Mouse (Mus musculus): ENCODE measurements around the gene Rnf187. TPM values are rescaled to one million over a fixed set of nuclear protein-coding genes. Genes with fewer than 3 reads are reported as not detected.

Rnf187 gene
- total RNA-seq, 2 experiments from 2014 or later, result 173 to 181 TPM

DNA sequence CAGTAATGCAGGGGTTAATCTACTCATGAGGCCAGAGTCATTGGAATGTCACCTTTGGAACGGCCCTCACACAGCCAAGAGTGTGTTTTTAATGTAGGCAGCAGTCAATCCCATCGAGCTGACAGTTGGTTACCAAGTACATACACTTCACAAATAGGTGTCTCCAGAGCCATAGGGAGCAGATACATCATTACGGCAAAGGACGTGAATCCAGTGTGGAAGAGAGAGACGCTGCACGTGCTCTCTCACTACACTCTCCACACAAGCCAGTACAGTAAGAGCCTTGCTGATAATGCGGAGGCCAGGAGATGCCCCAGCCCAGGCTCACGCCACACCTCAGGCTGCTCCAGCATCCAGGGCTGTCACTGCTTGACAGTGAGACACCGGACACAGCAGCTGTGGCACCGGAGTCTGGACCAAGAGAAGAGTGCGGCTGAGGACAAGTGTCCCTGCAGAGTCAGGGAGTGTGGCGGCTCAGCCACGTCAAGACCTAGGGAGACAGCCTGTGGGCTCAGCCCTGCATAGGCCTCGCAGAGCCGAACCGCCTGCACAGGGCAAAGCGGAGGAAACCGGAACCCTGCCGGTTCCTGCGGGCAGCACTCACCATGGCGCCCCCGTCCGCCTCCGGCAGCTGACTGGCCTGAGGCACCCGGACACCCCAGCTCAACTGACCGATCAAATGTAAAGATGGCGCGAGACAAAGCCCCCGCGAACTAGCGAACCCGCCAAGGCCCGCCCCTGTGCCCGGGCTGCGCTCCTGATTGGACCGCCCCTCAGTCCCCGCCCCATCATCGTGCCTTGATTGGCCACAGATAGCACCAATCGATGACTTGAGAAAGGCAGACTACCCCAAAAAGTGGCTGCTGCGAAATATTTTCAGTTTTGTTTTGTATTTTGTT is 35.0 kb downstream of the Rnf187 start, which contains the start of gene Zfp39:
Gene Zfp39, minus strand, starts transcription at position 715 of the 899 bp plus-strand sequence.
- peak; percentile 97 for DNase-seq

- no peak for DNase-seq
Observed at GRCm38 (mm10) chr11:58901080-58901479, 37.6 kb downstream of the Rnf187 start.

DNA sequence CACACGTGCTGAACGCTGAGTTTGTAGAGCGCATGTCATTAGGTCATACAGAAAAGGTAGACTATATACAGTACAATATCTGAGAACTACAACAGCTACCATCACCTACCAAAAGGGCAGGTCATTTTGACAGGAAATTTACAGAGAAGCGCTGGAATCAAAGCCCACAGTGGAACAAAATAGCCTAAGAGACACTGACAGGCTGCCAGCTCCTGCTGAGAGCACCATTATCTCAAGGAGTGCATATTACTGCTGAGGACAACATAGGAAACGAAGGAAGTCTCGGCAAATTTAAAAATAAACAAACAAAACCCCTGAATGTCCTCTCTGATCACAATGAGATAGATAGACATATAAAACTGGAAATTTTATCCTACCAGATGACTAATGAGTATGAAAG is 41.2 kb downstream of the Rnf187 start:
- no peak for DNase-seq

GRCm38 (mm10) chr11:58894456-58894855 is 44.3 kb downstream of the Rnf187 start:
- no peak for DNase-seq

DNA sequence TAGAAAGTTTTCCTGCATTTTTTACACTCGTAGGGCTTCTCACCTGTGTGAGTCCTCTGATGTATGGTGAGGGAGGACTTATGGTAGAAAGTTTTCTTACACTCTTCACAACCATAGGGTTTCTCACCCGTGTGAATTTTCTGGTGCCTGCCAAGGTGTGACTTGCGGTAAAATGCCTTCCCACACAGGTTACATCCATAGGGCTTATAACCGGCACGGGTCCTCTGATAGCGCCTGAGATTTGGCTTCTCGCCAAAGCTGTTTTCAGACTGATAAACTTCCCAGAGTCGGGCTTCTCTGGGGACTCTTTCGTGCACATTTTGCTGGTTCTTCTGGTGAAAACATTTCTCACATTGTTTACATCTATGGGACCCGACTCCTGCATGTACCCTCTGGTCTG is 48.2 kb downstream of the Rnf187 start:
- no peak for DNase-seq

GRCm38 (mm10) chr11:58883756-58884155 is 55.0 kb downstream of the Rnf187 start:
- DNase-seq, result no peak

Small RNA genes lying within 50 kb of the gene (microRNA-seq; reads per million reads assigned to microRNA genes)
- gene Gm44313, result not detected

Other genes starting within 250 kb of the Rnf187 start
- not detected for gene Olfr319, start 239.8 kb downstream of the Rnf187 start, total RNA-seq (2021)
- gene Olfr318, start 214.9 kb downstream of the Rnf187 start, total RNA-seq (2021), result not detected
- not detected for gene Olfr317, start 199.7 kb downstream of the Rnf187 start, total RNA-seq (2021)
- gene Olfr316, start 186.2 kb downstream of the Rnf187 start, total RNA-seq (2021), result not detected
- gene Olfr315, start 165.7 kb downstream of the Rnf187 start, total RNA-seq (2021), result not detected
- gene Olfr314, start 156.0 kb downstream of the Rnf187 start, total RNA-seq (2021), result not detected
- 1 to 10 TPM; 1.4 to 2.4 TPM for gene Fam183b, start 137.0 kb downstream of the Rnf187 start, total RNA-seq (2021)
- not detected for gene Olfr313, start 123.9 kb downstream of the Rnf187 start, total RNA-seq (2021)
- gene Olfr312, start 109.7 kb downstream of the Rnf187 start, total RNA-seq (2021), result not detected
- gene Olfr311, start 99.7 kb downstream of the Rnf187 start, total RNA-seq (2021), result not detected
- gene Gm12258, start 91.8 kb downstream of the Rnf187 start, total RNA-seq (2021), result 1 to 10 TPM; 3.3 to 3.6 TPM
- 1 to 10 TPM; 4.4 to 6.2 TPM for gene 2810021J22Rik, start 71.7 kb downstream of the Rnf187 start, total RNA-seq (2021)
- 1 to 10 TPM; 3.1 to 3.2 TPM for gene Zfp39, start 34.7 kb downstream of the Rnf187 start, total RNA-seq (2021)
- gene Btnl10, start 21.0 kb downstream of the Rnf187 start, total RNA-seq (2021), result not detected
- gene Hist3h2ba, start 10.0 kb upstream of the Rnf187 start, total RNA-seq (2021), result 1 to 10 TPM; 4.5 to 5.8 TPM
- 10 to 100 TPM; 20.0 to 21.8 TPM for gene Hist3h2a, start 15.8 kb upstream of the Rnf187 start, total RNA-seq (2021)
- gene Trim17, start 15.8 kb upstream of the Rnf187 start, total RNA-seq (2021), result under 1 TPM; 0.10 to 0.26 TPM
- gene Trim11, start 39.2 kb upstream of the Rnf187 start, total RNA-seq (2021), result 10 to 100 TPM; 23.7 to 25.5 TPM
- under 1 TPM; 0.93 to 0.95 TPM for gene Obscn, start 197.5 kb upstream of the Rnf187 start, total RNA-seq (2021)
- 10 to 100 TPM; 18.5 to 22.2 TPM for gene Iba57, start 224.8 kb upstream of the Rnf187 start, total RNA-seq (2021)
- under 1 TPM; 0.40 TPM for gene Gjc2, start 244.3 kb upstream of the Rnf187 start, total RNA-seq (2021)